Mouse (Mus musculus) megakaryocyte, embryonic 14.5 days (primary cell): ENCODE measurements around the gene Napepld.

Source experiments
- FLI1 ChIP-seq: IDR thresholded peaks from 2 replicates; pipeline ENCODE4 v1.6.1; 2012; ENCODE audit warnings: low read length, inconsistent platforms, mixed read lengths
- GATA1 ChIP-seq: IDR thresholded peaks from 3 replicates; pipeline ENCODE4 v1.6.1; 2012; ENCODE audit warnings: mixed read lengths, low read length, inconsistent platforms, borderline replicate concordance

GRCm38 (mm10) chr5:21739881-21740280, 38.7 kb upstream of the Napepld start:
- no peak for TF ChIP-seq GATA1
- TF ChIP-seq FLI1: no peak
